Mouse (Mus musculus) urinary bladder, postnatal 25 days (tissue): ENCODE measurements around the gene Krt7.

Experiments
- DNase-seq: peaks from one replicate; pipeline ENCODE4 v3.0.0; 2022; ENCODE audit warnings: low spot score

The Krt7 gene

GRCm38 (mm10) chr15:101376776-101377061 is 34.1 kb upstream of the Krt7 start:
- no peak for DNase-seq

GRCm38 (mm10) chr15:101378646-101379045 is 32.2 kb upstream of the Krt7 start:
- DNase-seq, result no peak

GRCm38 (mm10) chr15:101381758-101382157 is 29.1 kb upstream of the Krt7 start:
- no peak for DNase-seq

- DNase-seq, result no peak
Observed at GRCm38 (mm10) chr15:101382811-101383210, 28.0 kb upstream of the Krt7 start.

- DNase-seq, result no peak
Observed at GRCm38 (mm10) chr15:101384610-101385009, 26.2 kb upstream of the Krt7 start.

GRCm38 (mm10) chr15:101385064-101385463 is 25.8 kb upstream of the Krt7 start:
- DNase-seq, result no peak

GRCm38 (mm10) chr15:101387176-101387575 is 23.7 kb upstream of the Krt7 start:
- peak; percentile 52 for DNase-seq

- DNase-seq, result no peak
Observed at GRCm38 (mm10) chr15:101388034-101388541, 22.8 kb upstream of the Krt7 start.

- DNase-seq, result peak; percentile 56
Observed at GRCm38 (mm10) chr15:101390203-101390602, 20.6 kb upstream of the Krt7 start.

GRCm38 (mm10) chr15:101392251-101392650 is 18.6 kb upstream of the Krt7 start:
- no peak for DNase-seq

GRCm38 (mm10) chr15:101394908-101395307 is 15.9 kb upstream of the Krt7 start:
- no peak for DNase-seq

- DNase-seq, result no peak
Observed at GRCm38 (mm10) chr15:101396466-101396865, 14.4 kb upstream of the Krt7 start.

GRCm38 (mm10) chr15:101396921-101397320 is 13.9 kb upstream of the Krt7 start:
- no peak for DNase-seq

GRCm38 (mm10) chr15:101397683-101398082 is 13.2 kb upstream of the Krt7 start:
- DNase-seq, result no peak

GRCm38 (mm10) chr15:101398269-101398668 is 12.6 kb upstream of the Krt7 start:
- no peak for DNase-seq

GRCm38 (mm10) chr15:101412188-101412587 is 1.3 kb downstream of the Krt7 start:
- peak; percentile 68 for DNase-seq

GRCm38 (mm10) chr15:101413916-101414635 is 3.2 kb downstream of the Krt7 start:
- DNase-seq, result no peak

- no peak for DNase-seq
Observed at GRCm38 (mm10) chr15:101414807-101415565, 4.1 kb downstream of the Krt7 start.

GRCm38 (mm10) chr15:101418950-101419349 is 8.1 kb downstream of the Krt7 start:
- no peak for DNase-seq

- DNase-seq, result no peak
Observed at GRCm38 (mm10) chr15:101420903-101421302, 10.1 kb downstream of the Krt7 start.

- no peak for DNase-seq
Observed at GRCm38 (mm10) chr15:101424914-101425313, 14.1 kb downstream of the Krt7 start.

GRCm38 (mm10) chr15:101436611-101437010 is 25.8 kb downstream of the Krt7 start:
- no peak for DNase-seq

- no peak for DNase-seq
Observed at GRCm38 (mm10) chr15:101438555-101438954, 27.7 kb downstream of the Krt7 start, which contains the start of gene Krt87. Gene Krt87 (minus strand): TSS chr15:101438804.
